In genomic region chr16:15360825-15361224, GRCm38 (mm10) we compare ENCODE assay signal across 21 mouse cellular contexts. TPM values are rescaled to one million over a fixed set of nuclear protein-coding genes. Genes with fewer than 3 reads are reported as not detected.
"Had no signal": no experiment of that assay in that cellular context is flagged by ENCODE, and none has a peak within 500 bp of the region (broad histone marks: within the 10 kb centered on the region; RNA-seq: fewer than 3 reads in every experiment).

No protein-coding gene starts in this region.

- H3K9ac ChIP-seq: liver, embryonic 15.5 days; liver, postnatal 0 days; lung, embryonic 15.5 days; midbrain, embryonic 13.5 days; midbrain, embryonic 15.5 days; neural tube, embryonic 12.5 days; stomach, embryonic 15.5 days had no signal

- H3K4me3 ChIP-seq: liver, embryonic 15.5 days; lung, embryonic 15.5 days; megakaryocyte, embryonic 14.5 days; midbrain, embryonic 13.5 days; midbrain, embryonic 15.5 days; neural tube, embryonic 12.5 days; stomach, embryonic 15.5 days had no signal

- ATAC-seq: liver, postnatal 0 days; lung, postnatal 0 days; midbrain, embryonic 13.5 days; midbrain, embryonic 15.5 days had no signal

- H3K4me1 ChIP-seq: liver, embryonic 15.5 days; megakaryocyte, embryonic 14.5 days; midbrain, embryonic 13.5 days; midbrain, embryonic 15.5 days; neural tube, embryonic 12.5 days; stomach, embryonic 15.5 days had no signal

- H3K4me2 ChIP-seq: liver, embryonic 15.5 days; lung, embryonic 15.5 days; midbrain, embryonic 11.5 days; midbrain, embryonic 13.5 days; midbrain, embryonic 15.5 days; neural tube, embryonic 12.5 days; stomach, embryonic 15.5 days had no signal

- H3K36me3 ChIP-seq: liver, embryonic 15.5 days; lung, embryonic 15.5 days; midbrain, embryonic 13.5 days; midbrain, embryonic 15.5 days; neural tube, embryonic 12.5 days; stomach, embryonic 15.5 days had no signal

- DNase-seq: liver, postnatal 0 days; lung, adult 2 months; lung, postnatal 14 days; lung, postnatal 4 days; right cerebral cortex, postnatal 14 days; thymus, adult 2 months; thymus, postnatal 25 days had no signal

- H3K27ac ChIP-seq: liver, embryonic 15.5 days; lung, embryonic 15.5 days; midbrain, embryonic 13.5 days; midbrain, embryonic 15.5 days; neural tube, embryonic 12.5 days; stomach, embryonic 15.5 days; stomach, postnatal 0 days had no signal

- H3K27me3 ChIP-seq: liver, embryonic 15.5 days; lung, embryonic 15.5 days; megakaryocyte, embryonic 14.5 days; midbrain, embryonic 13.5 days; midbrain, embryonic 15.5 days; neural tube, embryonic 12.5 days; stomach, embryonic 15.5 days had no signal

- H3K9me3 ChIP-seq: liver, embryonic 15.5 days; lung, embryonic 15.5 days; megakaryocyte, embryonic 14.5 days; midbrain, embryonic 13.5 days; midbrain, embryonic 15.5 days; neural tube, embryonic 12.5 days; stomach, embryonic 15.5 days had no signal

RNA-seq across cellular contexts. Expression of gene Gm21897, which starts 43.6 kb away (rescaled TPM):
- polyA plus RNA-seq: liver, embryonic 15.5 days; liver, postnatal 0 days; lung, adult 2 months; lung, embryonic 15.5 days; lung, postnatal 0 days; midbrain, embryonic 11.5 days; midbrain, embryonic 13.5 days; midbrain, embryonic 15.5 days; midbrain, postnatal 0 days; neural tube, embryonic 12.5 days; neural tube, embryonic 14.5 days; spleen, adult 2 months; stomach, embryonic 15.5 days; stomach, postnatal 0 days; testis, adult 2 months; thymus, adult 2 months had no signal
